Mouse (Mus musculus): ENCODE measurements around the gene Rtbdn.

The Rtbdn gene

GRCm38 (mm10) chr8:84978248-84978940 is 31.6 kb downstream of the Rtbdn start, which contains the start of gene Junb:
Junb (minus strand) TSS chr8:84978718.
- peak; percentile 77 for DNase-seq (ENCODE audit: extremely low spot score, low spot score)

- peak; percentile 88 for DNase-seq (ENCODE audit: extremely low spot score, low spot score)
These were observed 33.0 kb downstream of the Rtbdn start for GRCm38 (mm10) chr8:84979599-84980421.

GRCm38 (mm10) chr8:84980622-84981358 is 34.0 kb downstream of the Rtbdn start:
- DNase-seq (ENCODE audit: extremely low spot score, low spot score), result no peak

DNA sequence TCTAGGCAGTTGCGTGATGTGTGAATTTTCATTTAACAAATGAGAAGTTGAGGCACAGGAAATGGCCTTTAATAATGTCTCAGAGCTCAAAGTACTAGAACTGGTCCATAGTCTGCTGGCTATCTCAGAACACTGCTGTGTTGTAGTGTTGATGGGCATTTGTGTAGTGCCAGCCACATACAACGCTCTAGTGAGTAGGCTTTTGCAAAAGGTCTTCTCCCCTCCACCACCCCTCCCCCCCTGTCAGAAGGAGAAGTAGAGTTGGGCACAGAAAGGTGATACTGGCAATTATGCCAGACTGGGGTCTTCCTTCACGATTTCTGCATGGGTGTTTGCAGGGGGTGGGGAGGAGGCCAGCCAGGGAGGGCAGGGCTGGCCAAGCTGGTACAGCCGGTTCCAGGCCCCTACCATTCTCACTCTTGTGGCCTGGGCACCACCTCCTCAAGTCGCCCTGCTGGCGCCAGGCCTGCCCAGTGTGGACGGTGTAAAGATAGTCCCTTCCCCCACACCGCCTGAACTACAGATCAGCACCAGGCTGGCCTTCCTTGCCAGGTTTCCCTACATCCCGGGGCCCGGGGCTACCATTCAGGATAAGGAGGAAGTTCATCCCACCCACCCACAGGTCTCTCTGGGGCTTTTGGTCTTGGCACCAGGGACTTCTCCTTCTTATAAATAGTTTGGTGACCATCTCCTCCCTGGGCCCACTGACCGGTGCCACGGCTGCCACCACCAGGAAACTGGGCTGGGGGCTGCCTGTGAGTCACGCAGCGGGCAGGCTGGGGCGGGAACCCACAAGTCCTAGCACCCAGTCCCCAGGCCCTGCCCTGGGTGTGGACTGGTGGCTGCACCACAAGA is 35.1 kb downstream of the Rtbdn start:
- no peak for DNase-seq (ENCODE audit: extremely low spot score, low spot score)

GRCm38 (mm10) chr8:84982499-84983011 is 35.8 kb downstream of the Rtbdn start:
- no peak for DNase-seq (ENCODE audit: extremely low spot score, low spot score)

GRCm38 (mm10) chr8:84984294-84985048 is 37.7 kb downstream of the Rtbdn start:
- peak; percentile 22 for DNase-seq (ENCODE audit: extremely low spot score, low spot score)

GRCm38 (mm10) chr8:84985049-84985683 is 38.4 kb downstream of the Rtbdn start:
- no peak for DNase-seq (ENCODE audit: extremely low spot score, low spot score)

GRCm38 (mm10) chr8:84985684-84986378 is 39.0 kb downstream of the Rtbdn start:
- peak; percentile 83 for DNase-seq (ENCODE audit: extremely low spot score, low spot score)

DNA sequence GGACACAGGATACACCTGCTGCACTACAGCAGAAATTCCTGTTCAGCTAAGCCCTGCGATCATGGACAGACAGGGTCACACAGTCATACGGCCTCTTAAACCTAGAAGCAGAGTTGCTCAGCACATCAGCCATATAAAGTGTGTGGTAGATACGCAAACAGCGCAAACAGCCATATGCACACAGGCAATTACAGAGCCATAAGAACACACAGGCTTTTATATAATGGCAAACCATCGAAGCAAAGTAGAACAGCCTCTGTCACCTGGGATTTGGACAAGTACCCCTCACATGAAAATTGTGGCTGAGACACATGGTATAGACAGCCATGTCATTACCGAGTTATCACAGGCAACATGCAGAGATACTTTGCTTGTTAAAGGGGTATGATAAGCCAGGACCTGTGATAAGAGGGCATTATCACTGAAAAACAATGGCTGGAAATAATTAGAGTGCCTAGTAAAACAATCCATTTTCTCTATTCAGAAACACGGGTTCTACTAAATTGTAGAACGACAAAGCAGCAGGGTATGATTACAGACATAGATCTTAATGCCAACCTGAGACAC is 39.7 kb downstream of the Rtbdn start:
- no peak for DNase-seq (ENCODE audit: extremely low spot score, low spot score)

DNA sequence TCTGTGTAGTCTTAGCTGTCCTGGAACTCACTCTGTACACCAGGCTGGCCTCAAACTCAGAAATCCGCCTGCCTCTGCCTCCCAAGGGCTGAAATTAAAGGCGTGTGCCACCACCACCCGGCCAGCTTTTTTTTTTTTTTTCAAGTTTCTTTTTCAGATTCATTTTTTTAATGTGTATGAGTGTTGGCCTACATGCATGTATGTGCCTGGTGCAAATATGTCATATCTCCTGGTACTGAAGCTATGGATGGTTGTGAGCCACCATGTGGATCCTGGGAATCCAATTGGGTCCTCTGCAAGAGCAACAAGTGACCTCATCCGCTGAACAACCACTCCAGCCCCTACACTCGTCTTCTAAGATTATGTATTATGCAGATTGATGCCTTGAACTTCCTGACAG is 40.6 kb downstream of the Rtbdn start:
- DNase-seq (ENCODE audit: extremely low spot score, low spot score), result no peak

- DNase-seq (ENCODE audit: extremely low spot score, low spot score), result no peak
These were observed 41.1 kb downstream of the Rtbdn start for GRCm38 (mm10) chr8:84987903-84988302.

- no peak for DNase-seq (ENCODE audit: extremely low spot score, low spot score)
These were observed 42.5 kb downstream of the Rtbdn start for GRCm38 (mm10) chr8:84989311-84989731.

- peak; percentile 92 for DNase-seq (ENCODE audit: extremely low spot score, low spot score)
These were observed 43.0 kb downstream of the Rtbdn start for GRCm38 (mm10) chr8:84989810-84990209.

DNA sequence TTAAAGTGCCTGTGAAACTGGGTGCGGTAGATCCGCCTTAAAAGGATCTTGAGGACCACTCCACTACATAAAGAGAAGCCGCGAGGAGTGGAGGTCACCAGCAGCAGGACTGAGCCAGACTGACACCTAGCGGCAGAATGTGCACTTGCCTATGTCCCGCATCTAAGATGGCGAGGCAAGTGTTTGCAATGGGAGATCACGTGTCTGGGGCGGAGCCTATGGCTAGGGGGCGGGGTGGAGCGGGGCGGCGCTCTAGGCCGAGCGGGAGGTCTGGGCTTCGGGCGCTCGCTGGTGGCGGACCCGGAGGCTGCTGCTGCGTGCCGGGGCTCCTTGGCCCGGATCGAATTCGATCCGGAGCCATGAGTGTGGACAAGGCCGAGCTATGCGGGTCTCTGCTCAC is 43.6 kb downstream of the Rtbdn start, which contains the start of gene Hook2:
TSS of gene Hook2 (plus strand) at position 255 of the 400 bp plus-strand sequence.
- peak; percentile 96 for DNase-seq (ENCODE audit: extremely low spot score, low spot score)

- no peak for DNase-seq (ENCODE audit: extremely low spot score, low spot score)
These were observed 44.0 kb downstream of the Rtbdn start for GRCm38 (mm10) chr8:84990836-84991235.

- DNase-seq (ENCODE audit: extremely low spot score, low spot score), result no peak
These were observed 47.6 kb downstream of the Rtbdn start for GRCm38 (mm10) chr8:84994375-84994774.

GRCm38 (mm10) chr8:84995680-84996079 is 48.9 kb downstream of the Rtbdn start:
- DNase-seq (ENCODE audit: extremely low spot score, low spot score), result no peak

DNA sequence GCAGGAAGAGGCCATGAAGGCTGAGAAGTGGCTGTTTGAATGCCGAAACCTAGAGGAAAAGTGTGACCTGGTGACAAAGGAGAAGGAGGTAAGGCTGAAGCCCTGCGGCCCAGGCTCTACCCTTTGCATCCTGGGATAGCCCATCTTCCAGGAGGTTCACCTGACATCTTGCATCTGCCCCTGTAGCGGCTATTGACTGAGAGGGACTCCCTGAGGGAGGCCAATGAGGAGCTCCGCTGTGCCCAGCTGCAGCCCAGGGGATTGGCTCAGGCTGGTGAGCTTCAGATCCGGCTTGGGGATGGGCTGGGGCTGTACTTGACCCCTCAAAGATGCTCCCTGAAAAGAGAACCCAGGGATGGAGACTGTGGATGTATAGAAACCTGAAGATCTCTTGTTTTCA is 50.2 kb downstream of the Rtbdn start:
- DNase-seq (ENCODE audit: extremely low spot score, low spot score), result no peak

All from neural tube, embryonic 10.5 days (tissue).